Mouse (Mus musculus): Measurements from ENCODE around the gene Ddr1. TPM values are rescaled to one million over a fixed set of nuclear protein-coding genes. Genes with fewer than 3 reads are reported as not detected.
"Not testable (repeated sequence)": the region's sequence is repeated elsewhere in the genome, so short reads cannot be mapped to it uniquely, and the experiment has no call there.

Ddr1 gene
- 10 to 100 TPM; 58.3 to 84.6 (median 74.1) TPM for total RNA-seq (2022)

GRCm38 (mm10) chr17:35704621-35705464 lies at the start of gene Ddr1:
Gene Ddr1 (minus strand): TSS chr17:35704621.
- DNase-seq (ENCODE audit: low spot score in 2 of 2), result peak; percentile 34 to 55

- no peak for DNase-seq (ENCODE audit: low spot score in 2 of 2)
Observed at GRCm38 (mm10) chr17:35753668-35754067, 49.2 kb upstream of the Ddr1 start.

GRCm38 (mm10) chr17:35752221-35752811 lies 47.9 kb upstream of the Ddr1 start:
- DNase-seq (ENCODE audit: low spot score in 2 of 2), result peak; percentile 58 to 61

GRCm38 (mm10) chr17:35749685-35750084 lies 45.3 kb upstream of the Ddr1 start:
- DNase-seq (ENCODE audit: low spot score in 2 of 2), result no peak

GRCm38 (mm10) chr17:35744361-35744760 lies 39.9 kb upstream of the Ddr1 start:
- DNase-seq (ENCODE audit: low spot score in 2 of 2), result no peak

GRCm38 (mm10) chr17:35742948-35743347 lies 38.5 kb upstream of the Ddr1 start:
- no peak for DNase-seq (ENCODE audit: low spot score in 2 of 2)

- DNase-seq (ENCODE audit: low spot score in 2 of 2), result no peak
Observed at GRCm38 (mm10) chr17:35741589-35742226, 37.3 kb upstream of the Ddr1 start.

- no peak for DNase-seq (ENCODE audit: low spot score in 2 of 2)
Observed at GRCm38 (mm10) chr17:35740276-35740880, 36.0 kb upstream of the Ddr1 start.

GRCm38 (mm10) chr17:35739675-35740074 lies 35.3 kb upstream of the Ddr1 start:
- DNase-seq (ENCODE audit: low spot score in 2 of 2), result peak; percentile 84 to 93

- DNase-seq (ENCODE audit: low spot score in 2 of 2), result peak; percentile 65 to 81
Observed at GRCm38 (mm10) chr17:35737743-35738142, 33.3 kb upstream of the Ddr1 start.

- peak; percentile 56 to 75 for DNase-seq (ENCODE audit: low spot score in 2 of 2)
Observed at GRCm38 (mm10) chr17:35736280-35736960, 32.0 kb upstream of the Ddr1 start.

- DNase-seq (ENCODE audit: low spot score in 2 of 2), result no peak
Observed at GRCm38 (mm10) chr17:35734478-35734877, 30.1 kb upstream of the Ddr1 start.

GRCm38 (mm10) chr17:35733398-35733797 lies 29.0 kb upstream of the Ddr1 start:
- DNase-seq (ENCODE audit: low spot score in 2 of 2), result no peak

- DNase-seq (ENCODE audit: low spot score in 2 of 2), result no peak
Observed at GRCm38 (mm10) chr17:35731431-35732145, 27.2 kb upstream of the Ddr1 start.

- DNase-seq (ENCODE audit: low spot score in 2 of 2), result not testable (repeated sequence)
Observed at GRCm38 (mm10) chr17:35730112-35730511, 25.7 kb upstream of the Ddr1 start.

GRCm38 (mm10) chr17:35728821-35729220 lies 24.4 kb upstream of the Ddr1 start:
- DNase-seq (ENCODE audit: low spot score in 2 of 2), result no peak

GRCm38 (mm10) chr17:35727471-35728205 lies 23.2 kb upstream of the Ddr1 start:
- DNase-seq (ENCODE audit: low spot score in 2 of 2), result no peak

GRCm38 (mm10) chr17:35727028-35727427 lies 22.6 kb upstream of the Ddr1 start:
- DNase-seq (ENCODE audit: low spot score in 2 of 2), result no peak

- peak; percentile 80 to 93 for DNase-seq (ENCODE audit: low spot score in 2 of 2)
Observed at GRCm38 (mm10) chr17:35725286-35726232, 21.1 kb upstream of the Ddr1 start.

Measured in layer of hippocampus, adult 8-10 months (tissue).